Mouse (Mus musculus): ENCODE measurements at regions not wholly inside any gene's neighbourhood (a gene's known extent, or its start where the extent isn't known, plus 50 kb on each side); places are given as distances from the start of the nearest gene placed in this dataset.

DNA sequence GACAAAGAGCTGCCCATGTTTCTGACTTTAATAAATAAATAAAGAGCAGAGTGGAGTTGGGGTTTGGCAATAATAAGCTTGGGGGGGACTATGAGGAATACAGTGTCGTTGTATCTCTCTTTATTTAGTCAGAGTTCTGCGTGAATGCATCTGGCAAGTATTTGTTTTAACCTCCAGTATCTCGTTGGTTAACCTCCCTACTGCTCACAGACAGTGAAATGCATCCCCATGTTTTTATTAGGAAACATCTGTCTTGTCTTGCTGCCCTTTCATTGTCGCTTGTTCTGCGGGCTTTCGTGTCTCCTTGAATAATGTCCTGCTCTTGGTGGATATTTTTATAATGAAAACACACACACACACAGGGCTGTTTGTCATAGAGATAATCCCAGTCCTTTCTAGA is 118.8 kb upstream of the Ccdc54 start:
- Histone ChIP-seq H3K4me3 (replicated peaks; ENCODE audit: low read length) (no peak overlapping the region), H3K9me3 (ENCODE audit: control insufficient read depth, low read length) (no peaks in the 10 kb centered on the region), H3K36me3 (ENCODE audit: control insufficient read depth, insufficient read depth, low read length) (no peaks in the 10 kb centered on the region), H3K27me3 (ENCODE audit: control insufficient read depth, insufficient read depth, low read length) (no peaks in the 10 kb centered on the region), H3K4me1 (ENCODE audit: control insufficient read depth, insufficient read depth, low read length) (no peaks in the 10 kb centered on the region), H3K27ac (replicated peaks; ENCODE audit: low read depth, low read length) (no peak overlapping the region), H3K9ac (ENCODE audit: low read depth, low read length, severe bottlenecking) (no peak overlapping the region), H3K4me2 (replicated peaks; ENCODE audit: low read depth, low read length, severe bottlenecking) (no peak overlapping the region)
- ATAC-seq (ENCODE audit: low FRiP score, low read depth) (no peak), DNase-seq (ENCODE audit: low spot score) (no peak)
- WGBS, result 72% methylated on average over 6 of the region's 6 CpGs
- no peak for TF ChIP-seq POLR2A (IDR thresholded peaks at IDR 0.05; ENCODE audit: borderline replicate concordance, extremely low read depth, insufficient read depth, insufficient read length)

DNA sequence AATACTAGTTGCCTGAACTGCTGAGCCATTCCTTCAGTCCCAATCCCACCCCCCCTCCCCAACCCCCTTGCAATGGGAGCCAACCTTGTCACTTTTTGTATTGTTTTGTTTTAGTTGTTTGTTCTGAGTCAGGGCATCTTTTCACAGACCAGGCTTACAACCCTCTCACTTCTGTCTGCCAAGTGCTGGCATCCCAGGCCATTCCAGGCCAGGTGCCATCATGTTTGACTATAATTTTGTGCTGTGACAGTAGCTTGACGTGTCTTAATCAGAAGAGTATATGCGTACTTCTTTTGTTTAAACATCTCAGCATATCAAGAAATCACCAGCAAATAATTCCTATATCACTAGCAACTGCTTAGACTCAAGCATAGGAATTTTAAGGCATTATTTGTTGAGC is 117.0 kb upstream of the Ccdc54 start:
- WGBS, result 96% methylated on average over 2 of the region's 2 CpGs
- Histone ChIP-seq H3K9ac (ENCODE audit: low read depth, low read length, severe bottlenecking) (no peak overlapping the region), H3K9me3 (ENCODE audit: control insufficient read depth, low read length) (no peaks in the 10 kb centered on the region), H3K27ac (replicated peaks; ENCODE audit: low read depth, low read length) (no peak overlapping the region), H3K4me1 (ENCODE audit: control insufficient read depth, insufficient read depth, low read length) (no peaks in the 10 kb centered on the region), H3K27me3 (ENCODE audit: control insufficient read depth, insufficient read depth, low read length) (no peaks in the 10 kb centered on the region), H3K4me3 (replicated peaks; ENCODE audit: low read length) (no peak overlapping the region), H3K36me3 (ENCODE audit: control insufficient read depth, insufficient read depth, low read length) (no peaks in the 10 kb centered on the region), H3K4me2 (replicated peaks; ENCODE audit: low read depth, low read length, severe bottlenecking) (no peak overlapping the region)
- no peak for TF ChIP-seq POLR2A (IDR thresholded peaks at IDR 0.05; ENCODE audit: borderline replicate concordance, extremely low read depth, insufficient read depth, insufficient read length)
- DNase-seq (ENCODE audit: low spot score) (no peak), ATAC-seq (ENCODE audit: low FRiP score, low read depth) (no peak)

DNA sequence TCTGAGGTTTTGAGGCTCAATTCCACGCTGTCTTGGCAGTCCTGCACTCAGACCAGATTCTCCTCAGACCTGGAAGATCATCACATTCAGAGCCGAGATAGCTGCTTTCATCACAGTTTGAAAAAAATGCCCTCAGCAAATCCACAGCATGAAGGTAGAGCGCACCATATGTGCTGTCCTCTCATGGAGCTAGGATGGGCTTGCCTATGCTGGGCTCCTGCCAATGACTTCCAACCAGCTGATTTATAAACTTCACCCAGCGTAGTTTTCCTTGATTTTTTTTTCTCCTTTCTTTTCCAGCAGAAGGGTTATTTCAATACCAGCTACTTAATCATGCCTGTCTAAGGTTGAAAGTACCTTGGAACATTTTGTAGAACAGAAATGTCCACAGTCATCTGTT is 115.0 kb upstream of the Ccdc54 start:
- no peaks in the 10 kb centered on the region for H3K36me3 ChIP-seq (ENCODE audit: control insufficient read depth, insufficient read depth, low read length)
- no peaks in the 10 kb centered on the region for H3K27me3 ChIP-seq (ENCODE audit: control insufficient read depth, insufficient read depth, low read length)
- TF ChIP-seq POLR2A (IDR thresholded peaks at IDR 0.05; ENCODE audit: borderline replicate concordance, extremely low read depth, insufficient read depth, insufficient read length), result no peak
- DNase-seq (ENCODE audit: low spot score) (no peak), ATAC-seq (ENCODE audit: low FRiP score, low read depth) (no peak)
- no peak overlapping the region for H3K4me2 ChIP-seq (replicated peaks; ENCODE audit: low read depth, low read length, severe bottlenecking)
- no peak overlapping the region for H3K9ac ChIP-seq (ENCODE audit: low read depth, low read length, severe bottlenecking)
- WGBS, result 64% methylated on average over 4 of the region's 4 CpGs
- H3K4me1 ChIP-seq (ENCODE audit: control insufficient read depth, insufficient read depth, low read length), result no peaks in the 10 kb centered on the region
- no peak overlapping the region for H3K4me3 ChIP-seq (replicated peaks; ENCODE audit: low read length)
- no peaks in the 10 kb centered on the region for H3K9me3 ChIP-seq (ENCODE audit: control insufficient read depth, low read length)
- no peak overlapping the region for H3K27ac ChIP-seq (replicated peaks; ENCODE audit: low read depth, low read length)

DNA sequence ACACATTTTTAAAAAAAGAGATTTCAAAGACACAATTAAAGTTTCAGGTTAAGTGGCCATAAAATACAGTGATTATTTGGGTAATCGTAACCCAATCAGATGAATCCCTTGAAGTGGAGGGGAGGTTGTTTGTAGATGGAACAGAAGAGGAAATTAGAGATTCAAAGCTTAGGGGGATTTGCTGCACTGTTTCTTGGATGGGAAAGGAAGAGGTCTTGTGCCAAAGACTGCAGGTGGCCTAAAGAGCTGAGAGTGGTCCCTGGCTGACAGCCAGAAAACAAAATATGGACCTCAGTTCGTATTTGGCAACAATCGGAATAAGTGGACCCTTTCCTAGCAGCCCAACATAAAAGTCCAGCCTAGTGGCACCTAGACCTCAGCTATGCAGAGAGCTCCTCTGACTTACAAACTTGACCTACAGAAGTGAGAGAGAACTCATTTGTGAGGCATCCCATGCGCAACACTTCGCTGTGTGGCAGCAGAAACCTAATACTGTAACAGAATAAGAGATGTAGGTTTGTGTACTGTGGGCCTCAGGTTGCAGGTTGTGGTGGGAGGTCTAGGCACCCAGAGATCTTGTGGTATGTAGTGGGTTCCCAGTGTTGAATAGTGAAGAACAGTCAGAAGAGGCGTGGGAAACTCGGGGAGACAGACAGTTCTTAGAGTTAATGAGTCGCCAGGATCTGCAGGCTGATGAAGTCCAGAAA is 110.0 kb upstream of the Ccdc54 start:
- H3K4me2 ChIP-seq (replicated peaks; ENCODE audit: low read depth, low read length, severe bottlenecking), result no peak overlapping the region
- no peak overlapping the region for H3K27ac ChIP-seq (replicated peaks; ENCODE audit: low read depth, low read length)
- DNase-seq (ENCODE audit: low spot score) (no peak), ATAC-seq (ENCODE audit: low FRiP score, low read depth) (no peak)
- no peak overlapping the region for H3K9ac ChIP-seq (ENCODE audit: low read depth, low read length, severe bottlenecking)
- WGBS, result 57% methylated on average over 8 of the region's 8 CpGs
- no peak overlapping the region for H3K4me3 ChIP-seq (replicated peaks; ENCODE audit: low read length)
- H3K4me1 ChIP-seq (ENCODE audit: control insufficient read depth, insufficient read depth, low read length), result no peaks in the 10 kb centered on the region
- H3K36me3 ChIP-seq (ENCODE audit: control insufficient read depth, insufficient read depth, low read length), result no peaks in the 10 kb centered on the region
- TF ChIP-seq POLR2A (IDR thresholded peaks at IDR 0.05; ENCODE audit: borderline replicate concordance, extremely low read depth, insufficient read depth, insufficient read length), result no peak
- no peaks in the 10 kb centered on the region for H3K27me3 ChIP-seq (ENCODE audit: control insufficient read depth, insufficient read depth, low read length)
- no peaks in the 10 kb centered on the region for H3K9me3 ChIP-seq (ENCODE audit: control insufficient read depth, low read length)

DNA sequence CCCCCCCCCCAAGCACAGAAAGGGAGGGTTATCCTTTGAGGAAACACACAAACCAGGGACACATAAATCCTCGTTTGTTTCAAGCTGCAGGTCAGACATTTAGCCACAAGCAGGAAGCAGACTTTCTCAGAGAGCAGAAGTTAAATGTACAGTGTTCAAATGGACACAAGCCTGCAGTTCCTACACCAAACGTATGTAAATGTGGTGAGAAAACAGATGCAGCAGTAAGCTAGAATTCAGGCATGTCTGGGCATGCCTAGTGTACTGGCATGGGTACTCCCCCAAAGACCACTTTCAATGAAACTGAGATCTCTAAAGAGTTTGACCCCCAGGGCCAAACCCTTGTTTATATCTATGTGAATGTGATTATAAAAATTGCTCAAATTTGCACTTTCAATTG is 109.2 kb upstream of the Ccdc54 start:
- H3K4me3 ChIP-seq (replicated peaks; ENCODE audit: low read length), result no peak overlapping the region
- H3K4me1 ChIP-seq (ENCODE audit: control insufficient read depth, insufficient read depth, low read length), result no peaks in the 10 kb centered on the region
- H3K27me3 ChIP-seq (ENCODE audit: control insufficient read depth, insufficient read depth, low read length), result no peaks in the 10 kb centered on the region
- H3K4me2 ChIP-seq (replicated peaks; ENCODE audit: low read depth, low read length, severe bottlenecking), result no peak overlapping the region
- no peak overlapping the region for H3K27ac ChIP-seq (replicated peaks; ENCODE audit: low read depth, low read length)
- no peaks in the 10 kb centered on the region for H3K9me3 ChIP-seq (ENCODE audit: control insufficient read depth, low read length)
- no peak for TF ChIP-seq POLR2A (IDR thresholded peaks at IDR 0.05; ENCODE audit: borderline replicate concordance, extremely low read depth, insufficient read depth, insufficient read length)
- ATAC-seq (ENCODE audit: low FRiP score, low read depth) (no peak), DNase-seq (ENCODE audit: low spot score) (no peak)
- no peaks in the 10 kb centered on the region for H3K36me3 ChIP-seq (ENCODE audit: control insufficient read depth, insufficient read depth, low read length)
- no peak overlapping the region for H3K9ac ChIP-seq (ENCODE audit: low read depth, low read length, severe bottlenecking)
- 27% methylated on average over 2 of the region's 2 CpGs for WGBS

DNA sequence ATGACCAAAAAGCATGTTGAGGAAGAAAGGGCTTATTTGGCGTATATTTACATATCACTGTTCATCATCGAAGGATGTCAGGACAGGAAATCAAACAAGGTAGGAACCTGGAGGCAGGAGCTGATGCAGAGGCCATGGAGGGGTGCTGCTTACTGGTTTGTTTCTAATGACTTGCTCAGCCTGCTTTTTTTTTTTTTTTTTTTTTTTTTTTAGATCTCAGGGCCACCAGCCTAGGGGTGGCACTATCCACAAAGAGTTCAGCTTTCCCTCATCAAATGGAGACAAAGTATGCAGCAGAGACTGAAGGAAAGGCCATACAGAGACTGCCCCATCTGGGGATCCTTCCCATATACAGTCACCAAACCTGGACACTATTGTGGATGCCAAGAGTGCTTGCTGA is 106.8 kb upstream of the Ccdc54 start:
- Histone ChIP-seq H3K4me3 (replicated peaks; ENCODE audit: low read length) (no peak overlapping the region), H3K4me2 (replicated peaks; ENCODE audit: low read depth, low read length, severe bottlenecking) (no peak overlapping the region), H3K36me3 (ENCODE audit: control insufficient read depth, insufficient read depth, low read length) (no peaks in the 10 kb centered on the region), H3K4me1 (ENCODE audit: control insufficient read depth, insufficient read depth, low read length) (no peaks in the 10 kb centered on the region), H3K27ac (replicated peaks; ENCODE audit: low read depth, low read length) (no peak overlapping the region), H3K27me3 (ENCODE audit: control insufficient read depth, insufficient read depth, low read length) (no peaks in the 10 kb centered on the region), H3K9ac (ENCODE audit: low read depth, low read length, severe bottlenecking) (no peak overlapping the region), H3K9me3 (ENCODE audit: control insufficient read depth, low read length) (no peaks in the 10 kb centered on the region)
- DNase-seq (ENCODE audit: low spot score), result no peak
- no peak for TF ChIP-seq POLR2A (IDR thresholded peaks at IDR 0.05; ENCODE audit: borderline replicate concordance, extremely low read depth, insufficient read depth, insufficient read length)
- 88% methylated on average over 2 of the region's 2 CpGs for WGBS
- no peak for ATAC-seq (ENCODE audit: low FRiP score, low read depth)
